Mouse (Mus musculus) limb, embryonic 14.5 days (tissue): ENCODE measurements at regions not wholly inside any gene's neighbourhood (a gene's known extent, or its start where the extent isn't known, plus 50 kb on each side); places are given as distances from the start of the nearest gene placed in this dataset.

Experiments used
- ATAC-seq: fragments of 200-750 bp; cut with Nextera tagmentation; 2 replicates; pipeline ENCODE4 v1.8.0; 2017; ENCODE audit warnings: low read depth, moderate number of reproducible peaks, moderate TSS enrichment; ENCODE audit not compliant: low FRiP score
- DNase-seq: peaks from one replicate; pipeline ENCODE4 v3.0.0-alpha.2; 2015; ENCODE audit warnings: low spot score
- H3K27ac ChIP-seq: fragments of 300-500 bp; sonication (generic); replicated peaks from 2 replicates; pipeline ENCODE4 v1.5.1; 2014; ENCODE audit warnings: low read depth, mild to moderate bottlenecking, low read length, moderate library complexity, mixed read lengths
- H3K27me3 ChIP-seq: fragments of 300-500 bp; sonication (generic); 2 replicates; pipeline ENCODE4 v1.6.1; 2014; ENCODE audit warnings: low read length, mixed read lengths; ENCODE audit not compliant: control insufficient read depth, insufficient read depth
- H3K36me3 ChIP-seq: fragments of 300-500 bp; sonication (generic); 2 replicates; pipeline ENCODE4 v1.6.1; 2014; ENCODE audit warnings: mild to moderate bottlenecking, low read length, moderate library complexity, mixed read lengths; ENCODE audit not compliant: control insufficient read depth, insufficient read depth
- H3K4me1 ChIP-seq: fragments of 300-500 bp; sonication (generic); 2 replicates; pipeline ENCODE4 v1.6.1; 2014; ENCODE audit warnings: antibody characterized with exemption, low read length, mixed read lengths; ENCODE audit not compliant: control insufficient read depth, insufficient read depth
- H3K4me2 ChIP-seq: fragments of 300-500 bp; sonication (generic); replicated peaks from 2 replicates; pipeline ENCODE4 v1.6.1; 2014; ENCODE audit warnings: low read depth, mild to moderate bottlenecking, low read length, moderate library complexity; ENCODE audit not compliant: severe bottlenecking
- H3K4me3 ChIP-seq: fragments of 300-500 bp; sonication (generic); replicated peaks from 2 replicates; pipeline ENCODE4 v1.5.1; 2014; ENCODE audit warnings: low read length
- H3K9ac ChIP-seq: fragments of 300-500 bp; sonication (generic); 2 replicates; pipeline ENCODE4 v1.6.1; 2014; ENCODE audit warnings: mild to moderate bottlenecking, low read depth, low read length, moderate library complexity; ENCODE audit not compliant: severe bottlenecking
- H3K9me3 ChIP-seq: fragments of 300-500 bp; sonication (generic); 2 replicates; pipeline ENCODE4 v1.6.1; 2016; ENCODE audit warnings: low read length; ENCODE audit not compliant: control insufficient read depth
- POLR2A ChIP-seq: fragments of 200-500 bp; IDR thresholded peaks from 2 replicates; pipeline ENCODE4 v1.8.0; 2012; ENCODE audit warnings: inconsistent platforms, mild to moderate bottlenecking, moderate library complexity, borderline replicate concordance; ENCODE audit not compliant: insufficient read depth, insufficient read length; ENCODE audit errors: extremely low read depth
- WGBS: fragments of 180-500 bp; shearing (Covaris S2); extraction: QIAGEN DNeasy Blood & Tissue Kit; methylation state at CpG from one replicate; pipeline ENCODE4 v1.1.7; 2014; 5-methylcytosine and 5-hydroxymethylcytosine counted together

GRCm38 (mm10) chr17:49269943-49270342, 158.2 kb upstream of the Mocs1 start:
- no peak overlapping the region for H3K4me3 ChIP-seq
- no peak overlapping the region for H3K27ac ChIP-seq
- no peak for TF ChIP-seq POLR2A
- DNase-seq (no peak), ATAC-seq (no peak)
- H3K4me1 ChIP-seq: no peaks in the 10 kb centered on the region
- H3K9me3 ChIP-seq: no peaks in the 10 kb centered on the region
- H3K4me2 ChIP-seq: no peak overlapping the region
- H3K36me3 ChIP-seq: no peaks in the 10 kb centered on the region
- no peaks in the 10 kb centered on the region for H3K27me3 ChIP-seq
- H3K9ac ChIP-seq: no peak overlapping the region
- 80% methylated on average over 7 of the region's 7 CpGs for WGBS

GRCm38 (mm10) chr17:49272661-49273448, 155.3 kb upstream of the Mocs1 start:
- no peak for ATAC-seq
- no peak overlapping the region for H3K27ac ChIP-seq
- no peak overlapping the region for H3K4me3 ChIP-seq
- peaks cover 2% of the 10 kb centered on the region; the same call in 1 of the 2 replicates for H3K4me1 ChIP-seq
- H3K27me3 ChIP-seq: no peaks in the 10 kb centered on the region
- no peak overlapping the region for H3K4me2 ChIP-seq
- H3K36me3 ChIP-seq: no peaks in the 10 kb centered on the region
- H3K9me3 ChIP-seq: no peaks in the 10 kb centered on the region
- TF ChIP-seq POLR2A: no peak
- no peak overlapping the region for H3K9ac ChIP-seq
- DNase-seq: no peak
- 70% methylated on average over 11 of the region's 11 CpGs for WGBS

- 85% methylated on average over 3 of the region's 3 CpGs for whole genome bisulfite sequencing
- DNase-seq (no peak), ATAC-seq (no peak)
- Histone ChIP-seq H3K9me3 (no peaks in the 10 kb centered on the region), H3K27ac (no peak overlapping the region), H3K4me2 (no peak overlapping the region), H3K27me3 (no peaks in the 10 kb centered on the region), H3K36me3 (no peaks in the 10 kb centered on the region), H3K4me1 (peaks cover 18% of the 10 kb centered on the region; the same call in 1 of the 2 replicates), H3K9ac (no peak overlapping the region), H3K4me3 (no peak overlapping the region)
- TF ChIP-seq POLR2A: no peak
Measured at GRCm38 (mm10) chr17:49274936-49275335, 153.2 kb upstream of the Mocs1 start.

GRCm38 (mm10) chr17:49275421-49275820, 152.7 kb upstream of the Mocs1 start:
- H3K4me2 ChIP-seq: no peak overlapping the region
- H3K36me3 ChIP-seq: no peaks in the 10 kb centered on the region
- no peak for TF ChIP-seq POLR2A
- WGBS: 70% methylated on average over 2 of the region's 2 CpGs
- H3K27ac ChIP-seq: no peak overlapping the region
- ATAC-seq (no peak), DNase-seq (no peak)
- H3K4me3 ChIP-seq: no peak overlapping the region
- H3K9me3 ChIP-seq: no peaks in the 10 kb centered on the region
- H3K4me1 ChIP-seq: peaks cover 18% of the 10 kb centered on the region; the same call in 1 of the 2 replicates
- H3K9ac ChIP-seq: no peak overlapping the region
- no peaks in the 10 kb centered on the region for H3K27me3 ChIP-seq

GRCm38 (mm10) chr17:49275916-49276315, 152.2 kb upstream of the Mocs1 start:
- Histone ChIP-seq H3K36me3 (no peaks in the 10 kb centered on the region), H3K9ac (no peak overlapping the region), H3K27ac (no peak overlapping the region), H3K4me3 (no peak overlapping the region), H3K4me1 (peaks cover 18% of the 10 kb centered on the region; the same call in 1 of the 2 replicates), H3K4me2 (no peak overlapping the region), H3K27me3 (no peaks in the 10 kb centered on the region), H3K9me3 (no peaks in the 10 kb centered on the region)
- WGBS: 77% methylated on average over 2 of the region's 2 CpGs
- ATAC-seq (no peak), DNase-seq (no peak)
- TF ChIP-seq POLR2A: no peak
